Comparison of ENCODE assay signal across 9 mouse cellular contexts in genomic region chr13:12537971-12538370, GRCm38 (mm10). TPM values are rescaled to one million over a fixed set of nuclear protein-coding genes. Genes with fewer than 3 reads are reported as not detected.
DNase-seq lines count a peak whose midpoint lies in the region.
"Had no signal": no experiment of that assay in that cellular context is flagged by ENCODE, and none has a peak within 500 bp of the region (broad histone marks: within the 10 kb centered on the region; RNA-seq: fewer than 3 reads in every experiment).

No protein-coding gene starts in this region.

- no peaks in the 10 kb centered on the region for H3K27me3 ChIP-seq in limb, embryonic 10.5 days (ENCODE audit: low read depth, poor library complexity, severe bottlenecking)

- peak; percentile 40 to 51 for DNase-seq in heart, postnatal 14 days
- no peak for DNase-seq in heart, adult 9 months (ENCODE audit: low spot score in 2 of 2)
- DNase-seq in CD4-positive helper T cell, adult 2 months (ENCODE audit: low read depth, low spot score): peak; percentile 60
- DNase-seq in R1 (ENCODE audit: low read depth, low spot score): peak; percentile 75
- DNase-seq in heart, postnatal 4 days: peak; percentile 52
- DNase-seq in lung, postnatal 14 days: peak; percentile 73
- peak; percentile 53 to 83 for DNase-seq in thymus, postnatal 10 days (ENCODE audit: low spot score in 2 of 2)
- DNase-seq in limb, embryonic 10.5 days (ENCODE audit: low spot score): no peak

- peaks cover 15% of the 10 kb centered on the region for H3K4me1 ChIP-seq in limb, embryonic 10.5 days

- no peak overlapping the region for H3K27ac ChIP-seq in limb, embryonic 10.5 days
- H3K27ac ChIP-seq: hindbrain, embryonic 15.5 days had no signal

- intact Hi-C loops in heart, postnatal 14 days (cut with DNase I): loop anchor here (2.0 kb wide), 1 partner anchor 65 kb away; no protein-coding TSS in a partner anchor

- no peaks in the 10 kb centered on the region for H3K9me3 ChIP-seq in limb, embryonic 10.5 days (replicated peaks)

- H3K4me3 ChIP-seq in limb, embryonic 10.5 days: no peak overlapping the region
- H3K4me3 ChIP-seq: hindbrain, embryonic 15.5 days had no signal

- no peaks in the 10 kb centered on the region for H3K36me3 ChIP-seq in limb, embryonic 10.5 days
- H3K36me3 ChIP-seq: hindbrain, embryonic 15.5 days had no signal

- WGBS in limb, embryonic 10.5 days: 81% methylated on average over 6 of the region's 6 CpGs

RNA-seq across cellular contexts. Expression of gene Edaradd, which starts 17.7 kb away (rescaled TPM):
- total RNA-seq in heart, postnatal 14 days (2021): under 1 TPM; 0.07 to 0.27 TPM
- under 1 TPM; 0.07 to 0.20 TPM for total RNA-seq in heart, postnatal 4 days (2021)
- polyA plus RNA-seq in limb, embryonic 10.5 days (2016; fragmentation: Nextera tagmentation; extraction: Ambion mirVana): 1.3 and 1.7 TPM in 2 replicates

RNA-seq across cellular contexts. Expression of gene Ero1lb, which starts 27.7 kb away (rescaled TPM):
- 1 to 10 TPM; 1.9 to 2.5 TPM for total RNA-seq in heart, postnatal 14 days (2021)
- total RNA-seq in heart, postnatal 4 days (2021): 1 to 10 TPM; 1.7 to 2.3 TPM
- polyA plus RNA-seq in limb, embryonic 10.5 days (2016; fragmentation: Nextera tagmentation; extraction: Ambion mirVana): 6.0 and 7.9 TPM in 2 replicates

Comparison
In these comparisons a context has a peak if more than half of its experiments do, and no peak if none do; other contexts are left out.
1. DNase-seq: peak in heart, postnatal 14 days (2 of 2), CD4-positive helper T cell, adult 2 months (single experiment), R1 (single experiment), heart, postnatal 4 days (single experiment), lung, postnatal 14 days (single experiment) and thymus, postnatal 10 days (2 of 2); none in heart, adult 9 months (0 of 2) and limb, embryonic 10.5 days (single experiment).